Mouse (Mus musculus): ENCODE data around the gene Ip6k3.

DNA sequence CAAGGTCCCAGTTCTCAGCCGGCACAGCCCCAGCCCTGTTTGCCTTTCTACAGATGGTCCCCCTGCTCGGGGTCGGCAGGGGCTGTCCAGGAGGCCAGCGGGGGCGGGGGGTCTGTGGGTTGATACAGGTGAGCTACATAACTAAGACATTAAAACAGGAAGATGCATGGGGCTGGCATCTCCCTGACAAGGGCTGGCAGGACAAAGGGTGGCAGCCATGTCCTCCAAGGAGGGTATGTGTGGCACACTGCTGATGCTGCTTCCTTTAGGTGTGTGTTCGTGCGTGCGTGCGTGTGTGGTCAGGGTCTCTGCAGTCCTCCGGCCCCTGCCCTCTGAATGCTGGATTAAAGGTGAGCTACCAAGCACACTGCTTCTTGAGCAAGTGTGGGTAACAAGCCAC is 40.6 kb downstream of the Ip6k3 start:
- TF ChIP-seq CEBPB (IDR thresholded peaks at IDR 0.05; ENCODE audit: insufficient read depth, poor library complexity, severe bottlenecking) (no peak), POLR2AphosphoS2 (IDR thresholded peaks at IDR 0.05; ENCODE audit: insufficient read length, low read depth) (peak; percentile 68), POLR2A (IDR thresholded peaks at IDR 0.05; ENCODE audit: insufficient read length, low read depth) (no peak), MYOD1 (IDR thresholded peaks at IDR 0.05; ENCODE audit: control insufficient read depth in 1 of 3, insufficient read length in 2 of 3, low read depth in 2 of 3) (no peak), USF1 (IDR thresholded peaks at IDR 0.05; ENCODE audit: low read depth) (no peak), E2F4 (IDR thresholded peaks at IDR 0.05; ENCODE audit: insufficient read depth) (no peak), MYOG (IDR thresholded peaks at IDR 0.05; ENCODE audit: control insufficient read depth in 1 of 3, insufficient read depth in 1 of 3, insufficient read length in 2 of 3, low read depth in 2 of 3) (no peak), TCF3 (IDR thresholded peaks at IDR 0.05; ENCODE audit: insufficient read length, low read depth) (no peak)

Measured in myocyte (in vitro differentiated cells).